Comparison of ENCODE assay signal across 13 mouse cellular contexts in genomic region chr9:83647919-83648705, GRCm38 (mm10).
DNase-seq lines count a peak whose midpoint lies in the region; ATAC-seq and TF ChIP-seq lines count a peak whose summit lies in the region.
"Had no signal": no experiment of that assay in that cellular context is flagged by ENCODE, and none has a peak within 500 bp of the region (broad histone marks: within the 10 kb centered on the region; RNA-seq: fewer than 3 reads in every experiment).

No protein-coding gene starts in this region.

- H3K36me3 ChIP-seq in embryonic facial prominence, embryonic 14.5 days (ENCODE audit: control insufficient read depth, insufficient read depth, low read length), result no peaks in the 10 kb centered on the region
- H3K36me3 ChIP-seq in hindbrain, embryonic 15.5 days, result no peaks in the 10 kb centered on the region
- no peaks in the 10 kb centered on the region for H3K36me3 ChIP-seq in midbrain, embryonic 16.5 days (ENCODE audit: control insufficient read depth, insufficient read depth, low read length)
- H3K36me3 ChIP-seq: heart, embryonic 13.5 days; intestine, embryonic 15.5 days; lung, embryonic 15.5 days had no signal

- H3K9ac ChIP-seq in embryonic facial prominence, embryonic 14.5 days (ENCODE audit: low read depth, low read length), result no peak overlapping the region
- H3K9ac ChIP-seq in hindbrain, embryonic 15.5 days, result no peak overlapping the region
- no peak overlapping the region for H3K9ac ChIP-seq in midbrain, embryonic 16.5 days (ENCODE audit: low read depth, low read length)
- H3K9ac ChIP-seq: heart, embryonic 13.5 days; intestine, embryonic 15.5 days; lung, embryonic 15.5 days had no signal

- intact Hi-C loops in gastrocnemius, adult 2 months (cut with DNase I), result no loop called here
- intact Hi-C loops in left cerebral cortex, postnatal 4 days (cut with DNase I), result no loop called here

- H3K27ac ChIP-seq in gastrocnemius, adult 2 months, result no peak overlapping the region
- H3K27ac ChIP-seq in embryonic facial prominence, embryonic 14.5 days (replicated peaks; ENCODE audit: low read depth, low read length), result no peak overlapping the region
- H3K27ac ChIP-seq in hindbrain, embryonic 15.5 days (replicated peaks), result 0 out of 2 replicates have a peak overlapping the region, but pooled peaks have one; percentile 14
- 0 out of 2 replicates have a peak overlapping the region, but pooled peaks have one; percentile 2 for H3K27ac ChIP-seq in midbrain, embryonic 16.5 days (ENCODE audit: low read length)
- H3K27ac ChIP-seq: heart, embryonic 13.5 days; intestine, embryonic 15.5 days; lung, embryonic 15.5 days had no signal

- TF ChIP-seq CTCF in gastrocnemius, adult 2 months (IDR thresholded peaks at IDR 0.05), result no peak

- DNase-seq in gastrocnemius, adult 2 months, result peak; percentile 19
- no peak for DNase-seq in gastrocnemius, adult 18-20 months (ENCODE audit: low spot score)
- DNase-seq in embryonic facial prominence, embryonic 14.5 days (ENCODE audit: low spot score), result peak; percentile 62
- no peak for DNase-seq in left cerebral cortex, postnatal 4 days
- no peak for DNase-seq in right cerebral cortex, adult 18-20 months
- no peak for DNase-seq in spleen, postnatal 4 days (ENCODE audit: low spot score in 2 of 2)
- DNase-seq: cerebellum, adult 11 months had no signal

- 23% methylated on average over 7 of the region's 7 CpGs for WGBS in embryonic facial prominence, embryonic 14.5 days
- WGBS in hindbrain, embryonic 15.5 days, result 19% methylated on average over 7 of the region's 7 CpGs
- 18% methylated on average over 7 of the region's 7 CpGs for WGBS in midbrain, embryonic 16.5 days

- H3K9me3 ChIP-seq in embryonic facial prominence, embryonic 14.5 days (ENCODE audit: control insufficient read depth, low read length), result no peaks in the 10 kb centered on the region
- H3K9me3 ChIP-seq in hindbrain, embryonic 15.5 days, result no peaks in the 10 kb centered on the region
- no peaks in the 10 kb centered on the region for H3K9me3 ChIP-seq in midbrain, embryonic 16.5 days (replicated peaks; ENCODE audit: control insufficient read depth, low read length, poor library complexity, severe bottlenecking)
- H3K9me3 ChIP-seq: heart, embryonic 13.5 days; intestine, embryonic 15.5 days; lung, embryonic 15.5 days had no signal

- no peaks in the 10 kb centered on the region; the same call in 1 of the 2 replicates for H3K4me1 ChIP-seq in embryonic facial prominence, embryonic 14.5 days (ENCODE audit: control insufficient read depth, insufficient read depth, low read length)
- peaks cover 17% of the 10 kb centered on the region for H3K4me1 ChIP-seq in hindbrain, embryonic 15.5 days (replicated peaks)
- peaks cover 19% of the 10 kb centered on the region for H3K4me1 ChIP-seq in midbrain, embryonic 16.5 days (ENCODE audit: control insufficient read depth, insufficient read depth, low read length)
- H3K4me1 ChIP-seq: intestine, embryonic 15.5 days had no signal

- ATAC-seq in embryonic facial prominence, embryonic 14.5 days (ENCODE audit: low read depth), result no peak
- ATAC-seq in hindbrain, embryonic 15.5 days (ENCODE audit: low FRiP score, low read depth), result no peak
- no peak for ATAC-seq in midbrain, embryonic 16.5 days
- ATAC-seq: intestine, embryonic 15.5 days had no signal

- H3K27me3 ChIP-seq in embryonic facial prominence, embryonic 14.5 days (replicated peaks; ENCODE audit: control insufficient read depth, insufficient read depth, low read length), result no peaks in the 10 kb centered on the region
- no peaks in the 10 kb centered on the region for H3K27me3 ChIP-seq in hindbrain, embryonic 15.5 days
- no peaks in the 10 kb centered on the region for H3K27me3 ChIP-seq in midbrain, embryonic 16.5 days (ENCODE audit: control insufficient read depth, insufficient read depth, low read depth, low read length)
- H3K27me3 ChIP-seq: heart, embryonic 13.5 days; intestine, embryonic 15.5 days; lung, embryonic 15.5 days had no signal

- no peak overlapping the region for H3K4me3 ChIP-seq in gastrocnemius, adult 2 months
- no peak overlapping the region for H3K4me3 ChIP-seq in embryonic facial prominence, embryonic 14.5 days (ENCODE audit: low read depth, low read length)
- H3K4me3 ChIP-seq in hindbrain, embryonic 15.5 days, result no peak overlapping the region
- H3K4me3 ChIP-seq in midbrain, embryonic 16.5 days (ENCODE audit: low read depth, low read length), result no peak overlapping the region
- H3K4me3 ChIP-seq: heart, embryonic 13.5 days; intestine, embryonic 15.5 days; lung, embryonic 15.5 days; myocyte had no signal

- no peak overlapping the region for H3K4me2 ChIP-seq in embryonic facial prominence, embryonic 14.5 days (ENCODE audit: low read depth, low read length)
- H3K4me2 ChIP-seq in hindbrain, embryonic 15.5 days, result no peak overlapping the region
- no peak overlapping the region for H3K4me2 ChIP-seq in midbrain, embryonic 16.5 days (ENCODE audit: low read length)
- H3K4me2 ChIP-seq: heart, embryonic 13.5 days; intestine, embryonic 15.5 days; lung, embryonic 15.5 days had no signal

Comparison
In these comparisons a context has a peak if more than half of its experiments do, and no peak if none do; other contexts are left out.
1. DNase-seq: peak in gastrocnemius, adult 2 months (single experiment) and embryonic facial prominence, embryonic 14.5 days (single experiment); none in gastrocnemius, adult 18-20 months (single experiment), left cerebral cortex, postnatal 4 days (single experiment), right cerebral cortex, adult 18-20 months (single experiment) and spleen, postnatal 4 days (0 of 2).
2. H3K27ac ChIP-seq: peak in hindbrain, embryonic 15.5 days (single experiment) and midbrain, embryonic 16.5 days (single experiment); none in gastrocnemius, adult 2 months (single experiment) and embryonic facial prominence, embryonic 14.5 days (single experiment).